Mouse (Mus musculus) E14TG2a.4 (cell line): ENCODE data around the gene Itgal.
A peak's percentile ranks its signal among the peaks of the same experiment; 100 is the strongest.

Experiments used
- H3K27me3 ChIP-seq: 2 replicates; pipeline ENCODE4 v1.6.1; 2014; ENCODE audit warnings: low read length, control low read depth; ENCODE audit not compliant: insufficient read depth
- H3K36me3 ChIP-seq: 2 replicates; pipeline ENCODE4 v1.6.1; 2014; ENCODE audit warnings: low read length, control low read depth; ENCODE audit not compliant: insufficient read depth
- H3K4me1 ChIP-seq: replicated peaks from 2 replicates; pipeline ENCODE4 v1.6.1; 2014; ENCODE audit warnings: low read depth, low read length, control low read depth
- H3K4me3 ChIP-seq: replicated peaks from 2 replicates; pipeline ENCODE4 v1.5.1; 2014; ENCODE audit warnings: mild to moderate bottlenecking, low read length
- H3K9me3 ChIP-seq: 2 replicates; pipeline ENCODE4 v1.6.1; 2014; ENCODE audit warnings: low read length, control low read depth
- CTCF ChIP-seq: conservative IDR thresholded peaks from 2 replicates; pipeline ENCODE4 v1.5.1; 2014; ENCODE audit warnings: low read length
- NANOG ChIP-seq: IDR thresholded peaks from 2 replicates; pipeline ENCODE4 v1.6.1; 2014; ENCODE audit warnings: borderline replicate concordance, low read length, mixed read lengths
- POU5F1 ChIP-seq: IDR thresholded peaks from 2 replicates; pipeline ENCODE4 v1.6.1; 2014; ENCODE audit warnings: low read length, borderline replicate concordance

Gene Itgal

DNA sequence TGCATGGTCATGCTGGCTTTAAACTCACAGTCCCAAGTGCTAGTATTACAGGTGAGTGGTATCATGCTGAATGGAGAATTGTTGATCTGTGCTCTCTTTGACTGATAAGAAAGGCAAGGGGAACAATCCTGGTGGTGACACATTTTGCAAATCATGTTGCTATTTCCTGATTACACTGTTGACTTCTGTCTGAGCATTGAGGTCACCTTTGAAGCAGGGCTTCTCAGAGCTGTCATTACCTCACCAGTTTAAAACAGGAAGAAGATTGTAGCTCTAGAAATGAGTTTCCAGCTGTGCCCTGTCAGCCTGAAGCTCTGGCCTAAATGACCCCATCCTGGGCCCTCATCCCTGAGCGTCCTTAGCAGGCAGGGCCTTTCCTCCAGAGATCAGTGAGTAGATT lies 8.1 kb upstream of the Itgal start:
- Histone ChIP-seq H3K4me3 (no peak overlapping the region), H3K4me1 (peaks cover 13% of the 10 kb centered on the region), H3K27me3 (no peaks in the 10 kb centered on the region; the same call in 1 of the 2 replicates), H3K36me3 (no peaks in the 10 kb centered on the region), H3K9me3 (no peaks in the 10 kb centered on the region)
- TF ChIP-seq CTCF (no peak), NANOG (no peak), POU5F1 (no peak)

- Histone ChIP-seq H3K4me3 (no peak overlapping the region), H3K36me3 (no peaks in the 10 kb centered on the region), H3K27me3 (no peaks in the 10 kb centered on the region; the same call in 1 of the 2 replicates), H3K4me1 (peaks cover 7% of the 10 kb centered on the region), H3K9me3 (no peaks in the 10 kb centered on the region)
- TF ChIP-seq NANOG (no peak), POU5F1 (no peak), CTCF (no peak)
Observed at GRCm38 (mm10) chr7:127289306-127289705, 6.8 kb upstream of the Itgal start.

DNA sequence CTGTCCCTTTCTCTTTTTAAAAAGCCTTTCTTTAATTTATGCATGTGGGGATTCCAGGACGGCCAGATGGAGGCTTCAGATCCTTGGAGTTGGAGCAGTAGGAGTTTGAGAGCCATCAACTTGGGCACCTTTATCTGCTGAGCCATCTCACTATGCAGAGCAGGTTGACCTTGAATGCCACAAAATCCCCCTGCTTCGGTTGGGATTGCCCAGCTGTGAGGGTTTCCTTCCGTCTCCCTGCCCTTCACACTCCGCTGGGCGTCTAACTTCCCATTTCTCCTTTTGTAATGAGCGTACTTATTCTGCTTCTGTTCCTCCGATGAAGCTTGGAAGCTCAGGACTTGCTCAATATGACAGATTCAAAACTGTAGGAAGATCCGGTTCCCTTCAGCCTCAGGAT lies 5.9 kb upstream of the Itgal start:
- H3K9me3 ChIP-seq, result no peaks in the 10 kb centered on the region
- no peaks in the 10 kb centered on the region for H3K36me3 ChIP-seq
- no peaks in the 10 kb centered on the region; the same call in 1 of the 2 replicates for H3K27me3 ChIP-seq
- peaks cover 6% of the 10 kb centered on the region; the same call in 1 of the 2 replicates for H3K4me1 ChIP-seq
- no peak overlapping the region for H3K4me3 ChIP-seq
- no peak for TF ChIP-seq CTCF
- TF ChIP-seq NANOG, result no peak
- no peak for TF ChIP-seq POU5F1

GRCm38 (mm10) chr7:127296786-127297555 lies 911 bp downstream of the Itgal start:
- H3K9me3 ChIP-seq, result no peaks in the 10 kb centered on the region; the same call in 1 of the 2 replicates
- no peaks in the 10 kb centered on the region for H3K36me3 ChIP-seq
- 0 out of 2 replicates have a peak, but pooled peaks cover 3% of the 10 kb centered on the region for H3K27me3 ChIP-seq
- peaks cover 12% of the 10 kb centered on the region for H3K4me1 ChIP-seq
- H3K4me3 ChIP-seq, result no peak overlapping the region
- TF ChIP-seq POU5F1 (no peak), CTCF (no peak), NANOG (no peak)

GRCm38 (mm10) chr7:127297586-127298193 lies 1.6 kb downstream of the Itgal start:
- TF ChIP-seq POU5F1 (no peak), NANOG (no peak), CTCF (no peak)

DNA sequence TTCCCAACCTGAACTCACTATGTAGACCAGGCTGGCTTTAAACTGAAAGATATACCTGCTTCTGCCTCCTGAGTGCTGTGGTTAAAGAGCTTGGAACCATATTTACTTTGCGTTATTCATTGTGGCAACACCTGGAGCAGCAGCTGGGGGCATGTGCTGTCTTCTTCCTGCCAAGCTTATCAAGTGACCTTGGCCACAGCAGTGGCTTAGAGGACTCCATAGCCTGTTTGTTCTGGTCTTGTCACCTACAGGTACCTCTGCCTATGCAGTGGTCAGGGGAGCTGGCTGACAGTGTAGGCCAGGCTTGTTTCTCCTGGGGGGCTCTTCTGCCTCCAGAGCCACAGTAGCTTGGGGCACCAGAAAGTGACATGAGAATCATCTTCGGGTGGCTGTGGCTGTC lies 12.4 kb downstream of the Itgal start:
- H3K36me3 ChIP-seq, result no peaks in the 10 kb centered on the region
- no peaks in the 10 kb centered on the region; the same call in 1 of the 2 replicates for H3K9me3 ChIP-seq
- H3K27me3 ChIP-seq, result peaks cover 7% of the 10 kb centered on the region
- H3K4me1 ChIP-seq, result peaks cover 30% of the 10 kb centered on the region
- H3K4me3 ChIP-seq, result no peak overlapping the region
- TF ChIP-seq CTCF, result no peak
- no peak for TF ChIP-seq POU5F1
- no peak for TF ChIP-seq NANOG

More at GRCm38 (mm10) chr7:127297586-127298193, 1.6 kb downstream of the Itgal start:
- Histone ChIP-seq H3K9me3 (no peaks in the 10 kb centered on the region; the same call in 1 of the 2 replicates), H3K36me3 (no peaks in the 10 kb centered on the region), H3K27me3 (peaks cover 7% of the 10 kb centered on the region), H3K4me3 (no peak overlapping the region), H3K4me1 (peaks cover 12% of the 10 kb centered on the region)

- Histone ChIP-seq H3K27me3 (peaks cover 7% of the 10 kb centered on the region), H3K4me1 (peaks cover 30% of the 10 kb centered on the region), H3K36me3 (no peaks in the 10 kb centered on the region), H3K9me3 (no peaks in the 10 kb centered on the region), H3K4me3 (no peak overlapping the region)
- no peak for TF ChIP-seq NANOG
- peak; percentile 98 for TF ChIP-seq CTCF
Observed at GRCm38 (mm10) chr7:127308887-127309286, 12.8 kb downstream of the Itgal start.

GRCm38 (mm10) chr7:127309951-127310350 lies 13.9 kb downstream of the Itgal start:
- H3K4me1 ChIP-seq, result peaks cover 30% of the 10 kb centered on the region
- 0 out of 2 replicates have a peak overlapping the region, but pooled peaks have one; percentile 20 for H3K4me3 ChIP-seq
- no peaks in the 10 kb centered on the region for H3K9me3 ChIP-seq
- TF ChIP-seq CTCF (no peak), POU5F1 (no peak), NANOG (no peak)
- H3K36me3 ChIP-seq, result no peaks in the 10 kb centered on the region
- peaks cover 7% of the 10 kb centered on the region for H3K27me3 ChIP-seq
